Mouse (Mus musculus): ENCODE measurements around the gene Ypel2.

The Ypel2 gene

DNA sequence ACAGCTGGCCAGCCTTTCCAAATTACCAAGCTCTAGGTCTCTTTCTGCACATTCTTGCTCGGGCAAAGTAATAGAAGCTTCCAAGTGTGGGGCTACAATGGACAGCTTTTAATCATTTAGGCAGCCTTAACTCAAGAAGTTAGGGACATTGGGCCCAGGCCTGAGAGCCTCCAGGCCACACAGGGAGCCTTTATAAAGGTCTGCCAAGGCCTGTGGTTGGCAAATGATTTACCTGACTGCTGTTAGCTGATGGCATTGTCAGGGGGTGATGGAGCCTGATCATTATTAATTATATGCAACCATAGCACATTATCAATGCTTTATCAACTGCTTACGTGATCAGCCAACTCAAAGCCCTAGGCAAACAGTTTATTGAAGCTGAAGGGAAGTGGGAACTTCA, 33.2 kb downstream of the Ypel2 start:
- DNase-seq, result no peak

DNA sequence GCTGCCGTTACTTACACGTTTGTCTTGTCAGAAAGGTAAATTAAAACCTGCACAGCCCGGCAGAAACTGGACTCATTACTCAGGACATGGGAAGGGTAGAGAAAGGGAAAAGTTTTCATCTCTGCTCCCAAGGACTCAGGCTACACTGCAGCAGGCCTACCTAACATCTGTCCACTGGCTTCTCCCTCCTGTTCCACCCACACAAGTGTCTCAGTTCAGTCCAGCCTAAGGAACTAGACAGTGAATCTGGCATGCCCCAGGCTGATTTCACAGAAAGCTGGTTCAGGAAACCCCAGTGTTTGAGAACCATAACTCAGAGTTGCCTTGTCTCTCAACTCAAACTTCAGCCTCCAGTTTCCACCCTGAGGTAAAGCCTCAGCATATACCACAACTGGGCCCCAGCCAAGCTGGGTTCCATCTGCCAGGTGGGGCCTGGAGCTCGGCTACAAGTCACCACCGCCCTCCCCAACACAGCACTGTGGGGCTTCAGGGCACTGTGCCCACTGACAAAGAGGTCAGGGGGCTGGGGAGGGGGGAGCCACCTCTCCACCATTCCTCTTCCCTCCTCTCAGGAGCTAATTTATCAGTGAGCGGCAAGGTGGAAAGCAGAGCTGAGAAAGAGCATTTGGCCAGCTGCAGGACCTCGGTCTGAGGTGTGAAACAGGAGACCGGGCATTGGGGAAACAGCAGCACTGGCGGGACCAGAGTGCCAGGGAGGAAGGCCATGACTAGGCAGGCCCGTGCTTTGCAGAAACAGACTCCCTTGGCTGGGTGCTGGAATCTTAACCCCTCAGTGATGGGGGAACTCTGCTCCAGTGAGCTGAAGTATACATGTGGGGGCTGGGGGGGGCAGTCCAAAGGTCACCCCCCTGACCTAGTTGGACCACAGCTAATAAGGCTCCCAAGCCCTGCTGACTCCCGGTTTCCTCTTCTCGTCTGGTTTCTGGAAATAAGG, 34.5 kb downstream of the Ypel2 start:
- DNase-seq, result peak; percentile 64

DNA sequence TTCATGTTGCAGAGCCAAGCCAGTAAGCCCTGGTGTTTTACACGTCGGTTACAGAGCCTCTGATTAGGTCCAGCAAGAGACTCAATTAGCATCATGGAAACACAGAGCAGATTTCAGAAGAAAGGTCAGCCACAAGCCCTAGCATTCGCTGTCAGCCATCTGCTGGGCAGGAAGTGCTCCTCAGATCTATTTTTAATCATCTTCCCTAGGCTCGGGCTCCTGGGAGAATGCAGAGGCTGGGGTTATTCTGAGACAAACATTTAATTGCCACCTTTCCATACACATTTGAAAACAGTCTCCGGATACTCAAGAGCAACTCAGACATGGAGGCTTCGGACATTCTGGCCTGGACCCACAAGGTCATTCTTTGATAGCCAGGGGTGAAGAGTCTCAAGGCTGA, 35.3 kb downstream of the Ypel2 start:
- peak; percentile 66 for DNase-seq

DNA sequence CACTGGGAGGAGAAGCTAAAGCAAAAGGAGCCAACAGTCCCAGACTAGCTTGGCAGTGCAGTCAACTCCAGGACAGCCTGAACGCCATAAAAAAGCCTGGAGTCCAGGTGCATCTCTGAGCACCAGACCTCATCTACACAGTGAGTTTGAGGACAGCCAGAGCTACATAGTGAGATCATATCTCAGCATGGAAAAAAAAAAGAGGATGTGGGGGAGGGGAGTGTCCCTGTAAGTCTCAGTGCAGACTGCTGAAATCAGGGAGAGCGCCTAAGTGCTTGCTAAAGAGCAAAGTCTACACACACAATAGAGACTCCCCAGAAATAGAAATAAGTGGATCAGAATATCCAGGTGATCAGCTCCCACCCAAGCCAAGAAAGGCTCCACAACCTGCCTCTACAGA, 37.1 kb downstream of the Ypel2 start:
- no peak for DNase-seq

DNA sequence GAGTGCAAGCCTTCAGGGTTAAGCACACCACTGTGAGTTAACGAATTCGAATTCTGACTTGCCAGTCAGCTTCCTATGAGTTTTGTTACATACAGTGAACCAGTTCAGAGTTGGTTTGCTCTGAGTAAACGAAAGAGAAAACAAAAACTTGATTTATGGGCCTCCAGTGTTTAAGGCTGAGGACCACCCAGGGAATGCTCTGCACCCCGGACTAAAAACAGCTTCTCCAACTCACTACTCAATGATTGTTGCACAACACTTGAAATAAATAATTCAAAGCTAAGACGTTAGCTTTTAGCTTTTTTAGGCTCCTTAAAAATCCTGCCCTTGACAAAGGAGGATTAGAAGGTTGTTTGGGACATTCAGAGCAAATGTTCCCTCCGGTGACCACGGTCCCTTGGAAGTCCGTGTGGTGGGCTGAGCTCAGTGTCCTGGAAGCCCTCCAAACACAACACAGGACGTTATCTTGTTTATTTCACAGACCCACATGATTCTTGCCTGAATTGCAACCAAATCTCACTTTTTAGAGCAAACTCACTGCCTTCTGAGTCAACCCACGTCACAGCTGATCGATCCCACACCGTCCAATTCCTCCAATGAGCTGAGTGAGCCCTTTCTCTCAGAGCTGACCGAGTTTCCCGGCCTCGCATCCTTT, 38.8 kb downstream of the Ypel2 start:
- no peak for DNase-seq

DNA sequence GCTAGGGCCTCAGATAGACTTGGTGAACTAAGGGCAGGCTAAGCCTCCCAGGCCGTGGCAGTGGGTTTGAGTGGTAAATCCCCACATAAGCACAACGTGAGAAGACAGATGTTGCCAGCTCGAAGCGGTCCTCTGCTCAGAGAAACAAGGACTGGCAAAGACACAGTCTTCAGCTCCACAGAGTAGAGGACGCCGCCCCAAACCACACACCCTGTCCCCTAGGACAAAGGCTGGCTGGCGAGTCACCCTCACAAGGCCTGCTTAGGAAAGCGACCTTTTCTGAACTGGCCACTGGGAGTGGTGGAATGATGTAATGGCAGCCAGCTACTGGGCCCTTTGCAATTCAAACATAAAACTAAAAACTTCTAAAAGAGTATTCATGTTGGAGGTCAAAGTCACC, 40.4 kb downstream of the Ypel2 start:
- DNase-seq, result no peak

DNA sequence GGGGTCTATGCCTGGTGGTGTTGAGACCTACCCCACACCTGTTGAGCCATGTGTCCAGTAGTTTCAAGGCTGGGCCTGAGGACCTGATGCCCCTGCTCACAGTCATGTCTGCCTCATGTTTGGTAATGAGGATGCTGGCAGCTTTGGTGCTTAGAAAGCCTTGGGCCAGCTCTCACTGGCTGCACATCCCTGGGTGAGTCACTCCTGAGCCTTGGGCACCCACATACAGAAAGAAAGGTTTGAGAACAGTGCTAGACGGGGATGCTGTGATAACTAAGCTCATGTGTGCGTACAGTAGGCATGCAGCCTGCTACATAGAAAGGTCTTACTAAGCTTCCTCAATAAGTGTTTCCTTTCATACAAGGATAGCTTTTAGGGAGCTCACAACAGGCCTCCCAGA, 40.8 kb downstream of the Ypel2 start:
- DNase-seq, result no peak

DNA sequence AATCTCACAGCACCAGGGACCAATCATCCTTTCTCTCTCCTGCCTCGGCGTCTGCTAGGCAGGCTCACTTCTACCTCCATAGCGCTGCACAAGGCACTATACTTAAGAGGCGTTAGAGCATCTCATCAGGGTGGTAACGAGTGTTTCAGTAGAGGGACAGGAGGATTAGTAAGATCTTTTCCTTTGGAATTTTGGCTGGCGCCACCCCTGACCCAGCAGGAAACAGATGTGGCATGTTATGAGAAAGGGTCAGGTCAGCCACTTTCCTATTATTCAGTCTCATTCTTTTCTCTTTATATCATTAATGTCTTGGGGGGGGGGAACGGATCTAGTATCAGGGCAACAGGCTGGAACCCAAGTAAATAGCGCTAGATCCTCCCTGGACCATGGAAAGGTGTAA, 41.8 kb downstream of the Ypel2 start:
- DNase-seq, result no peak

DNA sequence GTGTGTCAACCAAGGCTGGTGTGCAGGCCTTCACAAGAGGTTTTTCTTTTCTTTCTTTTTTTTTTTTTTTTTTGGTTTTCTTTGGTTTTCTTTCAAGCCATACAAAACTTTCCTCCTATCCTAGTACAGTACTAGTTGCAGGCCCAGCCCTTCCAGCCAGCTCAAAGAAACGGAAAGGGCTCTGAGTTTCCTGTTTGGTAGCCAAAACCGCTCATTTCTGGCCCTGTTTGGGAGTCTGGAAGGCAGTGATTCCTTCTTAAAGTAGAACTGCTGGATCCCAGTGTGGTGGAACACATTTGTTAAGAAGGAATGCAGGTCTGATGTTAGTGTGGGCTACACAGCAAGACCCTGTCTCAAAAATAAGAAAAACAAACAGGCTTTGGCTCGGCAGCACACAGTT, 43.0 kb downstream of the Ypel2 start:
- DNase-seq, result no peak

DNA sequence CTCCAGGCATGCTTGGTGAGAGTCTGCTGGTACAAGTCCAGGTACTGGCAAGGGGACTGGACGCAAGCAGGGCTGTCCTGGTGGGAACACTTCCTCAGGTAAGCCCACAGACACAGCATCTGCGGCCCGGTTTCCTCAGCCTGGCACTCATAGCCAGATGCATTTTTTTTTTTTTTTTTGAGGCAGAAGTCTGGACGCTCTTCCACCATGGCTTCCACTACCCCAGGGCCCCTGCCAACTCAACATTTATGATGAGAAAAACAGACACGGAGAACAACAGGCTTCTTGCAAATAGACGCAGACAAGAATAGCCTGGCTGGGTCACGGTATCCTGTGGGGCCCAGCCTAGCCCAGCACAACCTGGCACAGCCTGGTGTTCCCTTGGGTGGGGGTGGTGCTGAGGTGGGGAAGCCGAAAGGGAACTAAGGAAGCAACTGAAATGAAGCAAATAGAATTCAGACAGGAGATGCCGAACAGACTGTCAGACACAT, 43.5 kb downstream of the Ypel2 start:
- DNase-seq, result peak; percentile 86

DNA sequence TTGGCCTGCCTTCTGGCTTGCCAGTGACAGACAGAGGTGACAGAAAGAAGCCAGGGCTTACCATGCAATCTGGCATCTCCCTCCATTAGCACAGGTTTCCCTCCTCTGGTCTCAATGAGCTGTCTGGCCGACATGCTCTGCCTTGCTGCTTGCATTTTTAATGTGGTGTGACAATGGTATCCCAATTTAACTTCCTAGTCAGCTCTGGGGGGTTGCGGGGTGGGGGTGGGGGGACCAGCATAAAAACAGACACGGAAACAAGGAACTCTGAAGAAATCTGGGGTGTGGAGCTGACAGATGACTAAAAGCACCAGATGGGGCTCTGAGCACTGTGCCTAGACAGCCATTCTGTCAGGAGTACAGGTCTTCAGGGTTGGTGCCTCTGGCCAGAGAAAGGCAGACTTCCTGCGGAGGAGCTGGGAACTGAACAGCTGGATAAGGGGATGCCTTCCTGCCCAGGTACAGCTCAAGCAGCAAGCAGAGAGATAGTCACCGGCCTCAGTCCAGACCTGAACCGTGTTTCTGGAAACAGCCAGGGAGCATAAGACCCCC, 46.8 kb downstream of the Ypel2 start:
- DNase-seq, result no peak

DNA sequence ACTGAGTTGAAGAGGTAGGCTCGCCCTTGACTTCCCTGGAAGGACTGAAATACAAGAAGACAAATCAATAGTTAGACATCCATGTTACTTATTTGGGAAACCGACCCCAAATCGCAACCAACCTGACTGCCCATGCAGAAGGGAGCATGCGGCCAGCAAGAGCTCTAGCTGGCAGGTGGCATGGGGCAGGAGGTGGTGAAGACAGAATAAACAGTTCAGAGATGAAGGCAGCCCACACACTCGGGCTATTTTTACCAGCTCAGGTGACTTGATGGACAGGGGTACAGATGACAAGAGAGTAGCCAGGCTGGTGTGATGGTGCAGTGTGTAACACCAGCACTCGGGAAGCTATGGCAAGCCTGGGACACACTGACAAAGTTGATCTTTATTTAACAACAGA, 47.6 kb downstream of the Ypel2 start:
- DNase-seq, result no peak

DNA sequence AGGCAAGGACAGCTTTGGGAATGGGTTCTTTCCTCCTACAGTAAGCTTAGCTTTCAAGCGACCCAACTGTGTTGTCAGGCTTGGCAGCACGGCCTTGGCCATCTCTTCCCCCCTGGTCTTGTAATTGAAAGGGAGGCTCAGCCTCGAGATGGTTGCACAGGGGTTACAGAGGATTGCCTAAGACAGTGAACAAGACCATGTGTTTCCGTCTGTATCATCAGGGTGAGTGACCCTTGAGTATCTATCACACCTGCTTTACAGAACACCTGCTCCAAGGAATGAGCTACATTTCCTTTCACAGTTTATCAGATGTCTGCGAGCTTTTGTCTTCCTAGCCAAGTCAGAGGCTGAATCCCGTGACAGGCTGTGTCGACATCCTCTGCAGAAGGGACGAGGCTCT, 48.4 kb downstream of the Ypel2 start:
- no peak for DNase-seq

DNA sequence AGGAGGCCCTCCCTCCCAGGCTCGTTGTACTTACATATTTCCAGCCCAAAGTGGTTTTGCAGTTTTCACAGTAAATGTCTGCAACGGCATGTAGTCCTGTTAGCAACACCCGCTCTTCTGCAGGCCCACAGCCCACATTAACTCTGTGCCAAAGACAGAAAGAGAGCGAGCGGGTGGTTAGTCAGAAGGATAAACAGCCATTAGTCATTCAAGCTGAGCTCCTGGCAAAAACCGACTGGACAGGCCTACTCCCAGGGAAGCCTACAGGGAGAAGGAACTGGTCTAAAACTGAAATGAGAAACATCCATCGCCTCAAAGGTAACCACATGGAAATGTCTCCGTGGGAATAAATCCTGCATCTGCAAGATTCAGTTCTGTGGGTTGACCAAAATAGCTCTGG, 49.0 kb downstream of the Ypel2 start:
- no peak for DNase-seq

DNA sequence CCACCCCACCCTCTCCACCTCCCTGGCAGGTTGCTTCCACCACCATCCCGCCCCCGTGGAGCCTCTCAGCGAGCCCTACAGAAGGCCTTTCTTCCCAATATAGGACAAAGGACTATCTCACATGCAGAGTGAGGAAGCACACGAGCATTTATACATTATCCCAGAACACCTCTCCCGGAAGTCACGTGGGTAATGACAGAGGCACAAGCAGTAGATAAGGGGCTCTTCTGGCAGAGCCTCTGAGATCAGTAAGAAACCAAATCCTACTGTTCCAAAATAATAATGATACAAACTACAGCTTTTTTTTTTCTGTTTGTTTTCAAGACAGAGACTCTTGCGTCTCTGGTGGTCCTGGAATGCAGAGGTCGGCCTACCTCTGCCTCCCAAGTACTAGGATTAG, 51.6 kb downstream of the Ypel2 start:
- no peak for DNase-seq

DNA sequence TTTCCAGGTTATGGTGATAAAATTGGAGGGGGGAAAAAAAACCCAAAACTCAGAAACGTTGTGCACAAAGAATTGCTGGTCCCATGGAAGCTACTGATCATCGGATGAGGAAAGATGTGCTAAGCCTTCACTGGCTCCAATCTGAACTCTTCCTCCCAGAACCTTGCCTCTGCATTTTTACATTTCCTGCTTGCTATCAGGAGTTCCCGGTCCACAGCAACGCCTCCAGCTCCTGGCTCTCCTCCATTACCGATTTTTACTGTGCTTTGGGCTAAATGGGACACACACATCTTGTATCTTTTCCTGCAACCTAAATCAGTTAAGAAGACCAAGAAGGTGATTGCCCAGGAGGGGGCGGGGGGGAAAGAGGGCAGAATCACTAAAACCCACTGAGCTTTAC, 54.0 kb downstream of the Ypel2 start:
- DNase-seq, result no peak

DNA sequence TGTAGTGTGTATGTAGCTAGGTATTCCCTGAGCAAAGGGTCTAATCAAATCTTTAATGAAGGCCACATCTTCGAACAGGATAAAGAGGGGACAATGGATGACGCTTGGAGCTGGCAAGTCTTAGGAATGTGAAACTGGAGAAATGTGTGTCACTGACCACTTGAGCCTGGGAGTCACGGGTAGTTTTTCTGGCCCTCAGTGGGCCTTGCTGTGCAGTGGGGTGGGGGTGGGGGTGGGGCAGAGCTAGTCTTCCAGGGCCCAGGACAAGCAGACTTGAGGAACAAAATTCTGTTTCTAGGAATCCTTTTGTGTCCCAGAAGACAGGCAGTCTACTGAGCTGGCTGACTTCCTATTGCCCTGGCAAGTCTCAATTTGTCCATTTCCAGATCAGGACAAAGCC, 55.0 kb downstream of the Ypel2 start:
- no peak for DNase-seq

DNA sequence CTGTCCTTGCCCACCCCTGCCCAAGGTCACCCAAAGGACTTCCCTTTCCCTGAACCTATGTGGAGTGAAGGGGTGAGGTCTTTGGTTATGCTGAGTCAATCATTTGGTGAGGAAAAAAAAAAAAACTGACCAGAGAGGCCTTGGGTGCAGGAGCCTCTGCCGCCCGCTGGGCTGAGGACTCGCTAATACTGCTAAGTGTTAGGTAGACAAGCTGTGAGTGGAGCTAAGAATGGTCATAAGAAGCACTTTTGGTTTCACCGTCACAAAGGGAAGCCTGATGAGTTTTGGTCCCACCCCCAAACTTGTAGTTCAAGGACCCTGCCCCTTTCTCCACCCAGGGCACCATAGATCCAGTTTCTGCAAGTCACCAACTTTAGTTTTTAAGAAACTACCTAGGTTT, 55.4 kb downstream of the Ypel2 start:
- DNase-seq, result no peak

DNA sequence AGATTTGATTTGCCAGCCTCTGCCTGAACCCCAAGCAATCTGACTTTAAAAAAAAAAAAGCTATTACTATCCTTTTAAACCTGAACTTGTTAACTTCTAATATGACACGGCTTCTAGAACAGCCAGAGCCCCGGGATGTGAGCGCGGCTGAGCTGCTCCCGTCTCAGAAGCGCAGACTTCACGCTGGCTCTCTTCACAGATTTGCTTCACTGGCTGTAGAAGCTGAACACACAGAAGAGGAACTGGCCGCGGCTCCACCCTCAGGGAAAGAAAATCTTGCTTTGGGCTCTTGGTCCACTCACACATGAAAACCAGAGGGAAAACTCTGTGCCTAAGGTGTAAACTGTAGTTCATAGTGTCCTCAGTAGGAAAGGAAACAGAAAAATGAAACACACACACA, 56.6 kb downstream of the Ypel2 start:
- no peak for DNase-seq

DNA sequence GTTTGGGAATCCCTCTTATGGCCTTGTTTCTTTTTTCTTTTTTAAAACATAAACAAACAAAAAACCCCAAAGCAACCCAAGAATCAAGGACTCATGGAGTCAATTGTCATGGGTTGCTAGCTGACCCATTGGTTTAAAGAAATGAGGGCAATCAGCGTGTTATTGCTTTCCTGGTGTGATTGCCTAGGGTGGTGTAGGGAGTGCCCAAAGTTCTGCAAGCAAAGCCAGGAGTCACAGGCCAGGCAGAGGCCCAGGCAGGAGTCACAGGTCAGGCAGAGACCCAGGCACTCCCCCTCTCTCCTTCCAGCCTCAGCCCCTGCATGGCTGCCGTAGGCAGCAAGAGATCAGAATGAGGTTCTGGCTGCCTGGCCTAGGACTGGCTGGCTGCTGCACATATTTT, 58.6 kb downstream of the Ypel2 start:
- DNase-seq, result no peak

DNA sequence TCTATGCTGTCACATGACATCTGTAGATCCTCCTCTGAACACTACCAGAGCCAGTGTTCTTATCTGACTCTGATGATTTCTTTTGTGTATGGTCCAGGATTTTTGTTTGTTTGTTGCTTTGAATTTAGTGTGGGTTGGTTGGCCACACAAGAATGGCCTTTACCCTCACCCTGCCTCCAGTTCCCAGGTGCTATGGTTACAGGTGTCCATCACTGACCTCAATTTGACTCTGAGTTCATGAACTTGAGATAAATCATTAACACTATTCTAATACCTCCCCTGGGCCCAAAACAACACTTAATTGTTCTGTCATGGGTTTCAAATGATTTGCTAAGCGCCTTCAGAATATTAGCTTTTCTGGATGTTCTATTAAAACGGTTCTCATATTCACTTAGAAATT, 61.3 kb downstream of the Ypel2 start:
- DNase-seq, result no peak

DNA sequence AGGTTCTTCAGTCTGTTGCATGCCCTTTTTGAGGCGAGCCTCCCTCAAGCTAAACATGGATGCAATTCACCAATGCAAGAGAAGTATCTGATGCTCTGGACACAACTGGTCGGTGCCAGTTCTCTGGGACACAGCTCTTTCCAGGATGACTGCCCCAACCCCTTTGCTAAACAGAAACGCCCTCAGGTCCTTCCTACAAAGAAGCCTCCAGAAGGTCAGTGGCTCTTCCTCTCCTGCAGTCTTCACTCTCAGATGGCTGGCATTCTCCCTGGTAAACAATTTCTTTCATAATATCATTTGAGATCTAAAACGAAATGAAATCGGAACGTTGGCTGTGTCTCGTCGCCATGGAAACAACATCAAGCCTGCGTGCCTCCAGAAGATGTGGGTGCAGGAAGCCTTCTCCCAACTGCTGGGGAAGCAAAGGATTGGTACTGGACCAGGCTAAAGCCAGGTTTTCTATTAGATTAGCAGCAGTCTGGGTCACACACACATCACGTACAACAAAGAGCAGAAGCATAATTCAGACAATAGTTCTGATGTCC, 62.8 kb downstream of the Ypel2 start:
- no peak for DNase-seq

DNA sequence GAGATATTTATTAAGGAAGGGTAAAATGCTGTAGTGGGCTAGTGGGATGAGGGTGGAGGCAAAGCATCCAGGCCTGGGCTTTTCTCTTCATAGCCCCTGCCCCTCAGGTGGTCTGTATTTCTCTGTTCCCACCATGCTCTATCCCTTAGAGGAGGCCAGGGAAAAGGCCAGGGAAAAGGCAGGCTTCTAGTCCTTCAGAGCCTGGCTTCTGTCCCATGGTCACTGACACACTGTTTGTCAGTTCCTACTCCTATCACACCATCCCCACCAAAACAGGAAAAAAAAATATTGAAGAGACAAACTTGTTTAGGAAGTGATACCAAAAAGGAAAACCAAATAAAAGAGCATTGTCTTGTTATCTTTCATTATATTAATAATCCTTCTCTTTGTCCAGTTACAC, 63.5 kb downstream of the Ypel2 start:
- DNase-seq, result no peak

DNA sequence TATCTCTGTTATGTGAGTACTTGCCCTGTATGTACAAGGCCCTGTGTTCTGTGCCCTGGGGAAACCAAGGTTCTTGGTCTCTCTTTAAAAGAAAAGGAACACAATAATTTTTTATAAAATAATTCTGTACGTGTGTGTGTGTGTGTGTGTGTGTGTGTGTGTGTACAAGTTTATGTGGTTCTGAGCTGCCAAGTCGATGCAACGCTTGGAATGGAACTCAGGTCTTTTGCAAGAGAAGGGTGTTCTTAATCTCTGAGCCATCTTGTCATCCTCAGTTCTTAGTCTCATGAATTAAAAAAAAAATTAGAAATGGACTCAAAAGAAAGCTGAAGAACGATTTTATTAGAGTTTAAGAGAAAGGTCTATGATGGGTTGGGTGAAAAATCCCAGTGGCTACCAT, 64.0 kb downstream of the Ypel2 start:
- no peak for DNase-seq
